Mouse (Mus musculus) embryonic stem cell, embryonic (primary cell): ENCODE data around the gene Atp1b1.

Experiments used
- CTCF ChIA-PET, 4 experiments: fragments of 300-600 bp in 2 of 4; fragments of 350-600 bp in 2 of 4; sonication (Branson Sonifier 250); formaldehyde crosslinking; loops; one replicate each; lab custom pipeline; 2022; ENCODE audit warnings: inconsistent platforms in 2 of 4; lab: Charles Lee
- POLR2A ChIA-PET, 4 experiments: fragments of 300-600 bp in 2 of 4; fragments of 350-600 bp in 2 of 4; sonication (Branson Sonifier 250); formaldehyde crosslinking; loops; one replicate each; lab custom pipeline; 2022; ENCODE audit warnings: antibody characterized with exemption in 4 of 4, inconsistent platforms in 1 of 4; lab: Charles Lee

Gene Atp1b1

GRCm38 (mm10) chr1:164432649-164433048 lies 25.5 kb downstream of the Atp1b1 start:
- CTCF ChIA-PET: no interaction called here
- POLR2A ChIA-PET: interaction anchor here in 3 of 4 experiments (0.5 to 21.8 kb wide), 5 partner anchors 15 to 48 kb away, joined by 3 to 429 read pairs (median 4); partner anchors contain the start of gene Atp1b1 (in 1 of the 3)

DNA sequence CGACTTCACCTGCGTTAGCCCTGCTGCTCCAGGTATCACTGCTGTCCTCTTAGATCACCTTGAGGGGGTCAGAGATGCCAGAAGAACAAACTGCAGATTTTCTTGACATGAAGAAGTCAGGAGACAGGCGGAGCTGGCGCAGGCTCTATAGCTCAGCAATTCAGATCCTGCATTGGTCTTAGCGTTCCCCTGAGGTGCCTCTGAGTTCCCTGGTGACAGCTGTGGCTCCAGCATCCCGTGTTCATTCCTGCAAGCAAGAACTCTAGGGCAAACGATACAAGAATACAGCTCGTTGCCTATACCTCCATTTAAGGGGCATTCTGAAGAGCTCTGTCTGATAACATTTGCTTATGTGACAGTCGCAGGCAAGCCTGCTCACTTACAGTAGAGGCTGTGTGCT lies 29.5 kb downstream of the Atp1b1 start:
- CTCF ChIA-PET: interaction anchor here in 2 of 4 experiments (0.6 to 1.3 kb wide), 2 partner anchors 112 to 410 kb away, joined by 3 read pairs; no protein-coding TSS in a partner anchor
- POLR2A ChIA-PET: interaction anchor here in 3 of 4 experiments (0.7 to 2.0 kb wide), 15 partner anchors 7 to 55 kb away, joined by 3 to 7 read pairs (median 4); partner anchors contain the start of gene Atp1b1 (in 3 of the 3)

DNA sequence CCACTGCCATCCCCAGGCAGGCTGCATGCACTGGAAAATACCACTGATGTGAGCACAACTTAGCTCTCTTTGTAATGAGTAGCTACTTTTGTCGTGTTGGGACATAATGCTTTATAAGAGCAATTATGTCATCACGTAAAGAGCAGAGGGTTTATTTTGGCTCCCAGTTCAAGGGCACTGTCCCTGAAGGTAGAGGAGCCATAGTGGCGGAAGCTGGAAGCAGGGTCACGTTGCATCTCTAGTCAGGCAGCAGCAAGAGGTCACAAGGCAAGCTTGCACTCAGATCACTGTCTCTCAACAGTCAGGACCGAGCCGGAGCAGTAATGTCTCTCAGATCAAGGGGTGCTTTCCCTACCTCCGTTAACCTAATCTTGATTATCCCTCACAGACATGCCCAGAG lies 30.4 kb downstream of the Atp1b1 start:
- ChIA-PET CTCF (interaction anchor here in 1 of 4 experiments (0.6 kb wide), 1 partner anchor 158 kb away, joined by 16 read pairs; no protein-coding TSS in a partner anchor), POLR2A (interaction anchor here in 2 of 4 experiments (1.2 to 2.0 kb wide), 9 partner anchors 8 to 54 kb away, joined by 3 to 7 read pairs (median 5); partner anchors contain the start of gene Atp1b1 (in 1 of the 2))

GRCm38 (mm10) chr1:164426227-164426626 lies 31.9 kb downstream of the Atp1b1 start:
- ChIA-PET POLR2A (interaction anchor here in 2 of 4 experiments (1.1 to 1.4 kb wide), 4 partner anchors 12 to 32 kb away, joined by 3 to 5 read pairs (median 4); partner anchors contain the start of gene Atp1b1 (in 1 of the 2)), CTCF (interaction anchor here in 1 of 4 experiments (1.4 kb wide), 1 partner anchor 12 kb away, joined by 4 read pairs; no protein-coding TSS in a partner anchor)

GRCm38 (mm10) chr1:164420623-164421354 lies 37.4 kb downstream of the Atp1b1 start:
- POLR2A ChIA-PET: no interaction called here
- CTCF ChIA-PET: no interaction called here

GRCm38 (mm10) chr1:164419401-164419800 lies 38.8 kb downstream of the Atp1b1 start:
- ChIA-PET CTCF (no interaction called here), POLR2A (interaction anchor here in 2 of 4 experiments (1.0 to 1.4 kb wide), 3 partner anchors 28 to 42 kb away, joined by 3 to 4 read pairs (median 3); partner anchors contain the start of gene Atp1b1 (in 1 of the 2))

- CTCF ChIA-PET: no interaction called here
- POLR2A ChIA-PET: interaction anchor here in 2 of 4 experiments (1.0 to 1.4 kb wide), 4 partner anchors 29 to 41 kb away, joined by 3 to 4 read pairs (median 3); partner anchors contain the start of gene Atp1b1 (in 1 of the 2)
Observed at GRCm38 (mm10) chr1:164418320-164418719, 39.8 kb downstream of the Atp1b1 start.

DNA sequence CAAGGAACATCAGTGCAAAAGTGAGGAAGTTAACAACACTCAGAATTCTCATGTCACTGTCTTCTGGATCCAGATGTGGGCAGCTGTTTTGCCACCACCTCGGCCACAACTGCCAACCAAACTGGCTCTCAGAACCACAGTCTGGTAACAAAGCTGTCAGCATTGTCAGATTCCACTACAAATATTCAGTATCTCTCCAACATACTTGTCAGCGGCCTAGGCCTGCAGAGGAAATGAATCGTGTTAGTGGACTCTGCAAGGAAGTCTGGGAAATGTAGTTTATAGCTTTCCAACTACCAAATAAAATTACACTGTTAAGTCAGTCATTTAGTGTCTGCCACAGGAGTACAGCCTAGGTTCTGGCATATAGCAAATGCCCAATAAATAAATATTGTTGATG lies 40.6 kb downstream of the Atp1b1 start:
- ChIA-PET CTCF (no interaction called here), POLR2A (interaction anchor here in 3 of 4 experiments (0.6 to 1.3 kb wide), 3 partner anchors 20 to 126 kb away, joined by 3 read pairs; no protein-coding TSS in a partner anchor)

GRCm38 (mm10) chr1:164416692-164417394 lies 41.3 kb downstream of the Atp1b1 start:
- ChIA-PET CTCF (interaction anchor here in 1 of 4 experiments (0.6 kb wide), 1 partner anchor 87 kb away, joined by 3 read pairs; no protein-coding TSS in a partner anchor), POLR2A (interaction anchor here in 2 of 4 experiments (0.8 to 1.8 kb wide), 2 partner anchors 40 to 127 kb away, joined by 3 to 5 read pairs; no protein-coding TSS in a partner anchor)

- ChIA-PET CTCF (no interaction called here), POLR2A (interaction anchor here in 2 of 4 experiments (0.5 to 2.6 kb wide), 4 partner anchors 35 to 44 kb away, joined by 3 to 8 read pairs (median 6); partner anchors contain the start of gene Atp1b1 (in 1 of the 2))
Observed at GRCm38 (mm10) chr1:164415347-164415751, 42.8 kb downstream of the Atp1b1 start.

- CTCF ChIA-PET: interaction anchor here in 1 of 4 experiments (1.0 kb wide), 1 partner anchor 60 kb away, joined by 3 read pairs; no protein-coding TSS in a partner anchor
Observed at GRCm38 (mm10) chr1:164413608-164414007, 44.5 kb downstream of the Atp1b1 start.

GRCm38 (mm10) chr1:164412906-164413305 lies 45.2 kb downstream of the Atp1b1 start:
- POLR2A ChIA-PET: interaction anchor here in 3 of 4 experiments (0.6 to 1.6 kb wide), 4 partner anchors 20 to 72 kb away, joined by 3 to 4 read pairs (median 3); partner anchors contain the start of gene Atp1b1 (in 1 of the 3)
- CTCF ChIA-PET: no interaction called here

More at GRCm38 (mm10) chr1:164413608-164414007, 44.5 kb downstream of the Atp1b1 start:
- POLR2A ChIA-PET: interaction anchor here in 3 of 4 experiments (0.6 to 2.6 kb wide), 6 partner anchors 15 to 72 kb away, joined by 3 to 8 read pairs (median 4); partner anchors contain the start of gene Atp1b1 (in 1 of the 3)

GRCm38 (mm10) chr1:164411306-164411705 lies 46.8 kb downstream of the Atp1b1 start:
- POLR2A ChIA-PET: interaction anchor here in 1 of 4 experiments (0.7 kb wide), 1 partner anchor 35 kb away, joined by 3 read pairs; no protein-coding TSS in a partner anchor
- CTCF ChIA-PET: no interaction called here

GRCm38 (mm10) chr1:164408655-164409054 lies 49.5 kb downstream of the Atp1b1 start:
- POLR2A ChIA-PET: no interaction called here
- CTCF ChIA-PET: no interaction called here

GRCm38 (mm10) chr1:164406506-164406905 lies 51.6 kb downstream of the Atp1b1 start:
- POLR2A ChIA-PET: interaction anchor here in 1 of 4 experiments (1.2 kb wide), 1 partner anchor 50 kb away, joined by 3 read pairs; no protein-coding TSS in a partner anchor

GRCm38 (mm10) chr1:164405385-164405802 lies 52.8 kb downstream of the Atp1b1 start:
- CTCF ChIA-PET: no interaction called here
- POLR2A ChIA-PET: interaction anchor here in 2 of 4 experiments (0.6 to 1.1 kb wide), 5 partner anchors 12 to 68 kb away, joined by 3 to 5 read pairs (median 3); partner anchors contain the start of gene Atp1b1 (in 1 of the 2)

More at GRCm38 (mm10) chr1:164406506-164406905, 51.6 kb downstream of the Atp1b1 start:
- CTCF ChIA-PET: no interaction called here

DNA sequence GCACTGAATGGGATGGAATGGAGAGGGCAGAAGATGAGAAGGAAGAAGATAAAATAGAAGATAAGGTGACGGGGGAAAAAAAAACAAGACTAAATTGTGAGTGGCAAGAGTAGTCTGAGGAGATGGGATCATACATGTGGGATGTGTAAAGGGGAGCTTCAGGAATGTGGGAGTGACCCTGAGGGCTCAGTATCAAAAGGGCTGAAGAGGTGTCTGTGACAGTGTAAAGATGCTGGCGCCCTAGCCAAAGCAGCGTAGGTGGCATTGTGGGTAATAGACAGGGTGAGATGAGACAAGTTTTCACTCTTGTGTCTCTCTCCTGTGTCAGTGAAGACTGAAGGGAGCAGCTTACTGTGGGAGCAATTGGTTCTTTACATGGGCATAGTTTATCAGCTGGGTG lies 58.6 kb downstream of the Atp1b1 start:
- POLR2A ChIA-PET: interaction anchor here in 1 of 4 experiments (0.8 to 1.3 kb wide), 2 partner anchors 92 to 95 kb away, joined by 3 read pairs; partner anchors contain the start of gene Blzf1
- CTCF ChIA-PET: interaction anchor here in 1 of 4 experiments (0.5 kb wide), 1 partner anchor 499 kb away, joined by 5 read pairs; no protein-coding TSS in a partner anchor
